Mouse (Mus musculus) lung, adult 2 months (tissue): Measurements from ENCODE around the gene Plcz1.

Experiments
- CTCF ChIP-seq: fragments of 200-500 bp; IDR thresholded peaks from 2 replicates; pipeline ENCODE4 v1.5.1; 2011; ENCODE audit warnings: mild to moderate bottlenecking, low read length, control low read depth; ENCODE audit not compliant: insufficient read depth
- POLR2A ChIP-seq: fragments of 200-500 bp; IDR thresholded peaks from 2 replicates; pipeline ENCODE4 v1.6.1; 2011; ENCODE audit warnings: low read depth, mild to moderate bottlenecking, control low read depth, low read length, borderline replicate concordance; ENCODE audit errors: extremely low read depth

- TF ChIP-seq POLR2A, result no peak
- TF ChIP-seq CTCF, result no peak
These were observed 27.9 kb upstream of the Plcz1 start for GRCm38 (mm10) chr6:140069177-140069576.
